Mouse (Mus musculus) kidney, adult 18-20 months (tissue): Measurements from ENCODE around the gene Prps1.
"Not testable (repeated sequence)": the region's sequence is repeated elsewhere in the genome, so short reads cannot be mapped to it uniquely, and the experiment has no call there.

Experiments used
- DNase-seq: peaks from one replicate; pipeline ENCODE4 v3.0.0; 2021

The Prps1 gene

DNA sequence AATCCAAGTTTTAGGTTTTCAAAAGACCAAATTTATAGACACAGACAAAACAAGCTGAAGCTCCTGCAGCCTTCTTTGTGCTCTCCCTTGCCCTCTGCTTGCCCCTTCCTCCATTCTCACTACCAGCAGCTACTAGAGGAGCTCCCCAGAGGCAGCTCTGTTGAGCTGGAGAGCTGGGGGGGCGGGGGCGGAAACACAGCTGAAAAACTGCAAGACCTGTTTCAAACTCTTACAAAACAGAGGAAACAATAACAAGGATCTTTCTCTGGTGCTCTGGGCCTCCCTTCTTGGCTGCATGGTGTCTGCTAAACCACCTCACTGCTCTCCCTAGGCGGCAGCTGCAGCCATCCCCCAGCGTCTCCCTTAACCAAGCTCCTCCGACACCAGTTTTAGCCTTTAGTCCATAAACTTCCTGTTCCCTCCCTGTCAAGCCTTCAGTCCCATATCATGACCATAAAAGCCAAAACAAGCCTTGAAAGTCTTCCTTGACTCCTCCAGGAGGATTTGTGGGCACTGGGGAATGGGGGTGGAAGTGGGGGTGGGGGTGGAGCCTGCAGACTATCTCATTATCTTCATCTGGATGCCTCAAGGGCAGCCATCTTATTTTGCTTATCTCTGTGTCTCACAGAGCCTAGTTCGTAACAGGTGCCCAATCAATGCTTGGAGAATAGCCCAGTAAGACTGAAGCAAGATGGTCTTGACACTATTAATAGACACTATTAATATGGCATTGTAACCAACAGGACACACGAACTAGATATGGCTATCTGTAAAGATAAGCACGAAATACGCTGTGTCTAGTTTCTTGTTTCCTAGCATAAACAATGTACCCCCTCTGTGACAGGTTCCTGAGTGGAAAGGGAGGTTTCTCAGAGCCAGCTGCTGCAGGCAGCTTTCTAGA lies 45.2 kb downstream of the Prps1 start:
- DNase-seq: no peak

DNA sequence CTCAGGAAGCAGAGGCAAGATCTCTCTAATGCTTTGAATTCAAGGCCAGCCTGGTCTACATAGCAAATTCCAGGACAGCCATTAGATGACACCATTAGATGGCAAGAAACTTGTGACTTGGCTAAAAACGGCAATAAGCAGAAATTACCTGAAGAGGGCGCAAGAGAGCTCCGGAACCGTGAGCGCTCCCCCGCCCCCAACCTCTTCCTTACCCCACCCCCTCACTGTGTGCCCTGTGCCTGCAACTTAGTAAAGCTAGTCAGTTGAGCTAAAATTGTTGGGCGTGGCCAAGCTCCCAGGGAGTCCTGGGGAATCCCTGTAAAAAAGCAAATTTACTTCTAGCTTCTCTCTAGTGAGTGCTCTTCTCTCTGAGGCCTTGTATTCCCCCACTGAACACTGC lies 47.5 kb downstream of the Prps1 start:
- DNase-seq: peak; percentile 65

DNA sequence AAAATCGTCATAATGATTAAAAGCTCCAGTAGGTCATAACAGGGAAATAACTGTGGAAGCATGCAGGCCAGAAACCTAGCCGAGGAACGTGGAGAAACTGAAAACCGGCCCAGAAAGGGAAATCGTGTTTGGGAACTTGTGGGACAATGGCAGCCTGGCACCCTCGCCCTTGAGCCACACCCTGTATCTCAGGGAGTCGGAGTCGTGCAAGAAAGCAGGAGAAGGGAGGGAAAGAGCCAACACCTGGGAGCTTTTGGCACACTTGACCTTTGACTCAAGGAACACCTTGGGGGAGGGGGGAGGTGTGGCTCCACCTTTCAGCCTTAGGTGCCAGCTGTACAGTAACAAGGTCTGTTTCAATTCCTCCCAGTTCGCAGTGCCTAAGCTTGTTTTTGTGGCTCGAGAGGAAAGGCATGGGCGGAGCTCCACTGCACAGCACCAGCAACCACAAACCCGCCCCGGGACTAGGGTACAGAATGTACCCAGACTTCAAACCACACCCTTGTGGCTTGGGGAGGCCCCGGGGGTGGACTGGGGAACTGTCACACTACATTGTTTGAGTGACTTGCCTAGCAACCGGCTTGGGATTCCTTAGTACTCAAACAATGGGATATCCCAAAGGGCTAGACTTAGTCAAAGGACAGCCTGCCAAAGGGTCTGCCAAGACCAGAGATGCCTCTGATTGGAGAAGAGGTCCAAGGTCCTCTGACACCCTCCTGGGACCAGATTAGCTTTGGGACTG lies 49.3 kb downstream of the Prps1 start:
- DNase-seq: peak; percentile 73

DNA sequence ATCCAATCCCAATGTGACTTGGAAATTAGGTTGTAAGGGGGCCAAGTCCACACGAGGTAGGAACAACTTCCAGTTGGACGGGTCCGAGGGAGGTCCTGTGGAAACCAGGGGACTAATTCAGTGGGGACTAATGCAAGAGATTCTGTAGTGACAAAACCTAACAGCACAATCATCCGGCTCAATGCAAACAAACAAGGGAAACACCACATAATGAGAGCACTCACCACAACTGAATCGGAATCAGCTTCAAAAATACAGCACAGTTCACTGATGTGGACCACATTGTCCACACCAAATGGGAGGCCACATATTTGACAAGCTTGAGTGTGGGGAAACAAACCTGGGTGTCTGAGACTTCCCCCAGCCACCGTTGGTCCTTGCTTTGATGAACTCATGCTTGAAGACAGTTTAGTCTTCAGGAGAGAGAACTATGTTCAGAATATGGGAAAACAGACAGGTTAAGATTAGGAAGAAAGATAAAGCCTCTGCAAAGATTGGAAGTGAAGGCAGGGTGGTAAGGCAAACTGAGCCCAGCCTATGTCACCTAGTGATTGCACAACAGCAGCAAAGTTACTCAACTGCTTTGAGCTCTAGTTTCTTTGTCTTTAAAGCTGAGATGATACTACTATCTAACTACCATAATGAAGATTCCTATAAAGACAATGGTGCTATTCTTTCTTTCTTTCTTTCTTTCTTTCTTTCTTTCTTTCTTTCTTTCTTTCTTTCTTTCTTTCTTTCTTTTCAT lies 50.2 kb downstream of the Prps1 start:
- no peak for DNase-seq

DNA sequence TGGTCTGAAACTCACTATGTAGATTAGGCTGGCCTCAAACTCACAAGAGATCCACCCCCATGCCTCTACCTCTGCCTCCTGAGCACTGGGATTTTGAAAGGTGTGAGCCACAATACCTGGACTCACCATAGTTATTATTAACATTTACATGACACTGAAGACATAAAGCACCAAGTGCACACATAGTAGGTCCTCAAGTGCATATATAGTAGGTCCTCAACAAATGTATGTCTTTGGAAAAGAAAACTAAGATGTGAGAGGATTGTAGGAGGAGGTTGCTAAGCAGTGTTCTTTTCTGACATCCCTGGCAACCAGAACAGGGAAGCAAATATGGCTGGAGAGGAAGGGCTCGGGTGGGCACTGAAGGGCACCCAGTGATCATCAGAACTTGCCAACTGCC lies 51.0 kb downstream of the Prps1 start:
- DNase-seq: no peak

DNA sequence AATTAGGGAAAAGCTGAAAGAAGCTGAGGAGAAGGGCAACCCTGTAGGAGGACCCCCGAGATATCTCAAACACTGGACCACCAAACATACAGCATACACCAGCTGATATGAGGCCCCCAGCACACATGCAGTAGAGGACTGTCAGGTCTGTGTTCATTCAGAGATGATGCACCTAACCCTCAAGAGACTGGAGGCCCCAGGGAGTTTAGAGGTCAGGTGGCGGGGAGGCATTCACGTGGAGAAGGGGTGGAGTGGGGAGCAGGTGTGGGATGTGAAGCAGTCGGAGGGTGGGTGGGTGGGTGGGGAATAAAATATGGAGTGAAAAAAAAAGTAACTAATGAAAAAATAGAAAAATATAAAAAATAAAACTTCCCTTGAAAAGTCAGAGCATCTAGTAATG lies 52.4 kb downstream of the Prps1 start:
- not testable (repeated sequence) for DNase-seq

DNA sequence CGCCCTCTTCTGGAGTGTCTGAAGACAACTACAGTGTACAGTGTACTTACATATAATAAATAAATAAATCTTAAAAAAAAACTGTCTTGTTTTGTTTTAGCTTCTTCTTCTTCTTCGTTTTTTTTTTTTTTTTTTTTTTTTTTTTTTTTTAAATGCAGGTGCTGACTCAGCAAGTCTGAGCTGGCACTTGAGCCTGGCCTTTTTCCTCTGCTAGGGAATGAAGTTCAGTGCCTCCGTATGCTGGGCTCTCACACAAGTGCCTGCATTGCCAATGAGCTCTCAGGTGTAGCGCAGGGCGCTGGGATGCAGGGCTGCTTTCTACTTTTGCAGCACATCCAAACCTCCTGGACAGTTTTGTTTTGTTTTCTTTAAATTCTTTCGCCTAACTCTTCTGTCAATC lies 53.4 kb downstream of the Prps1 start:
- no peak for DNase-seq

DNA sequence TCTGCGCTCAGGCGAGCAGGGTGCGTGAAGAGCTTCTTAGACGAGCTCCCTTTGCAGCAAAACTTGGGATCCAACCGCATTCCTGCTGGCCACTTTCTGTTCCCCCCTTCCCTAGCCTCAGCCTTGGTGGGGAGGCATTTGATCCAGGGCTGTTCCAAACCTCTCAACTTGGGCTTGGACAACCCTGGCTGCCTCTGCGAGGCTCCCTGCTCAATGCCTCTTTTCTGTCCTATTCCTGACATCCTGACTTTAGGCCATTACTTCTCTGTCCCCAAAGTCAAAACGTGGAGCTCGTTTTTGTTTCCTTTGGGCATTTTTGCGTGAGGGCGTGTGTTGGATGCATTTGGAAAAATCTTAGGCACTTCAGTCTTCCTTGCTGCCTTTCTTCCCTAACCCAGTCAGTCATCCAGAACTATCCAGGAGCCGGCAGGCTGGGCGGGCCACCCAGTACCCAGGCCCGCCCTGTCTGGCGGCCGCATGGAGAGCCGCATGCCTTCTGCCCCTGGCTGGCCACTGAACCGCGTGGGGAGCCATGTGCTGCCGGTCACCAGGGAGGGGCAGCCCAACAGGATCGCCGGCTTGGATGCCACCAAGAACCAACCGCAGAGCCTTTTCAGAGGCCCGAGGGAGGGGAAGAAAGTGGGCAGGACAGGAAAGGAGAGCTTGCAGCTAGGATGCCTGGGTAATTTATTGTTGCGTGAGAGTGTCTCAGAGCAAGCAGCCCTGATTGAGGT lies 54.5 kb downstream of the Prps1 start:
- DNase-seq: peak; percentile 84

DNA sequence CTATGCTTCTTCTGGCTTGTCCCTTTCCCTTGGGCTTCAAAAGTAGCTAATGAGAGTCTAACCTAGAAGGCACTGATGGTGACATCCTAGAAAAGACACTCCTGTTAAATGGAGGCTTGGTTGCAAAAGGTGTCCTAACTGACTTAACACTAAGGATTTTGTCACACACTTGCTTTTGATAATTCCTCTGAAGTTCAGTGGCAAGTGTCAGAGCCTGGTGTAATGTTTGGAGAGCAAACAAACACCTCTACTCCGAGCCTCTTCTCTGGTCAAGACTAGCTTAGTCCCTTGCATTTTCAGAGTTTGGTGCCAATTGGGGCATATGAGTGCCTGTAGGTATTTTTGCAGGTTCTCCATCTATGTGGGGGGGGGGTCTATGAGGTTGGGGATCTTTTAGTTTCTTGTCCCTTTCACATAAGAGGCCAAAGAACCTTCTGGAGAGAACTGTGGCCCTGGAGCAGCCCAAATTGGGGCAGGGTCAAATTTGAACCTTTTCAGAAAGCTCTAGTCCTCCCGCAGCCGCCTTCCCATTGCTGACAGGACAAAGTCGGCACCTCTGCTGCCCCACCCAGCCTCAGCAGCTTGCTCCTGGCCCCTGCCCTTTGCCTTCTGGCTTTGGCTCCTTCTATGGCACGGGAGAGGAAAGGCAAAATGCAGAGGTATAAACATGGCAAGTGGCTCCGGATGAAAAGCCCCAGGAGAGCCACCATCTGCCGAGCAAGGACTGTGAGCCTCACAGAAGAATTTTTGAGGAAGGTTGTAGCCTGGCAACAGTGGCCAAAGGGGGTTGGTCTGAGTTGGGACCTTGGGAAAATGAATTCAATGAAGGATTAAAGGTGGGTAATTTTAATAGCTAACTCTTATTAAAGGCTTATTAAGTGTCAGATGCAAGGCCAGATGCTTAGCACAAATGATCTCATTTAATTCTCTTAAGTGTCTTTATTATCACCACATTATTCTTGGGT lies 55.6 kb downstream of the Prps1 start:
- DNase-seq: no peak

DNA sequence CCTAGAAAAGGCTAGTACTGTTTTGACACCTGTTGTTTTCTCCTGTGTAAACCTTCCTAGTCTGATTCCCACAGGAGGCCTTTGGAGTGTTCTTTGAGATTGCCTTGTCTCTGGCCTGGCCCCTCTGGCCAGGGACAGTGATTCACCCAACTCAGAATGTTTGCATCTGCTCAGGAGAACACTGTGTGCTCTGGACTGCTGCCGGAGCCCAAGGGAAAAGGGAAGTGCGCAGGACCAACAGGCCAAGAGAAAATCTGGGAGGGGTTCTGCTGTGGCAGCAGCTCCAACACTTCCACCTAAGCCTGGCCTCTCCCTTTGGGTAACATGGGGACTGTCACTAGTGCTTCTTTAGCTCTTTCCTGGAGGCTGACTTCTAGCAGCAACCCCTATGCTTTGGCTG lies 57.0 kb downstream of the Prps1 start:
- DNase-seq: no peak

DNA sequence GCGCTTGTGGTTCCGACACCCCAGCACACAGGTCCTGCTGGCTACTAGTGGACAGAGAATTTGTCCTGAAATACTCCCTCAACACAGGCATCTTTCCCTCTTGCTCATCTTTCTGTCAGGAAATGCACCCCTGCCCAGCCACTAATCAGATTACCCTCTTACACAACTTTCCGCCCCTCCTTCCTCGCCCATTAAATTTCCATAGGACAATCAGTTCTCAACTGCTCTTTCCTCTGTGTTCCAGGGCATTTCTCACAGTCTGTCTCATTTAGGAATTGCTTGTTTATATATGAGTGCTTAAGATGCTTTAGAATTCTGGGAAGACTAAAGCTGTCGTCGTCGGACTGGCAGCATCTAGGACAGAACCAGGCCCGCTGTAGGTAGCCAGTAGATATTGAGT lies 61.9 kb downstream of the Prps1 start:
- no peak for DNase-seq

DNA sequence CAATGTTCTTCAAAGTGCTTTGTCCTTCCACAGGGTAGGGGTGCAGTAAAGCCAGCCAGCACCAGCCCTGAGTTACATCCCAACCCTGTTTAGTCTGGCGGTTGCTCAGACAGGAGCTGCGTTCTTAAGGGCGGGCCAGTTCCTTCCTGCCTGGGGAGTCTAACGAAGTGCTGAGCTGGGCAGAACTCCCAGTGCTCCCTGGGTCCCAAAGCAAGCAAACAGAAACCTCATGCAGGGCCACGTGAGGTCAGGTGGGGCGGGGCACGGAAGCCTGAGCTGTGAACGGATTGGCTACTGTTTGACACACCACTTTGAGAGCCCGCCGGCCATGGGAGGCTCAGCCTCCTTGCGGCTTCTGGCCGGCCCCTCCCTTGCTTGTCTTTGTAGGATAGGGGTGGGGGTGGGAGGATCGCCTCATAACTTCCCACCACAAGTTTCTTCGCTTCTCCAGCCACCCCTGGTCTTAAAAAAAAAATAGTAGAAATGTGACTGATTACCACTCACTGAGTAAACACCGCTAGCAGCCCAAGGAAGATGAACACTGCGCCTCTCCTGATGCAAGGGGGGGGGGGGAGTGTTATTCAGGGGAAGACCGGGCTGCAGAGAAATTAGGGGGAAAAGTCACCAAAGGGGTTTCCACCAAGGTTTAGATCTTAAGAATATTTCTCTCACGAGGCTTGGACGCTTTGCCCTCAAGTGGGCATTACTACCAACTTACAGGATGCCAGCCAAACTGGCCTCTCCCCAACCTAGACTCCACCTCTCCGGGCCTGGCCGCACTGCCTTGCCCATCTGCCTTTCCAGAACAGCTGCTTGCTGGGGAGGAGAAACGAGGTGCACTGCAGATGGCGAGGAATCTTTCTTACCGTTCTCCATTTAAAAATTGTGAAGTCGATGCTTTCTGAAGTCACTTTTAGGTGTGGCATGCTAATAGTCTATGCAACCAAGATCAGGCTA lies 64.0 kb downstream of the Prps1 start:
- peak; percentile 96 for DNase-seq

DNA sequence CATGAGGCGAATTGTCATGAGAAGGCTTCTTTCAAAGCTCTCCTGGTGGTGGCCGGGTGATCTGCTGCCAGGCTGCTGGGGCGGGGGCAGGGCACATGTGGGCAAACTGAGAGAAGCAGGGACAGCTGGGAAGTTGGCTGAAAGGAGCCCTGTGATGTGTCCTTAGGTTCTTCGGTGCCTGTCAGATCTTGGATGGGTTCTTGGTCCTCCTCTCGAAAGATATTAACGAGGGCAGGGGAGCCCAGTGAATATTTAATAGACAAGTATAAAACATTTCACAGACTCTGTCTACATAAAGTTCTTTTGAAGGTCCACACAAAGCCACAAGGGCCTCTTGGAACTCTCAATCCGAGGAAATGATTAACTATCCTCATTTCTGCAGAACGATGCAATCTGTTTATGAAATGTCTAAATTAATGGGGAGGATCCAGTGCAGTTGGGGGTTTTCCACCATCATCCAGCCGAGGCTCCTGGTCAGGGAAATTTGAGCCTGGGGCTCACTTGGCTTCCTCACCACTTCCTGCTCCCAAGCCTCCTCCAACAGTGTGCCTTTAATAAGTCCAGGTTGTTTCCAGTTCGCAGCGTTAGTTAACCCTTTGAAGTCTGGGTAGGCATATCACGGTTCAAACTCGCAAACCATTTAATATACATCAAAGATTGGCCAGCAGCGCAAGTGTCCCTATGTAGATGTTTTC lies 65.8 kb downstream of the Prps1 start:
- DNase-seq: peak; percentile 66

DNA sequence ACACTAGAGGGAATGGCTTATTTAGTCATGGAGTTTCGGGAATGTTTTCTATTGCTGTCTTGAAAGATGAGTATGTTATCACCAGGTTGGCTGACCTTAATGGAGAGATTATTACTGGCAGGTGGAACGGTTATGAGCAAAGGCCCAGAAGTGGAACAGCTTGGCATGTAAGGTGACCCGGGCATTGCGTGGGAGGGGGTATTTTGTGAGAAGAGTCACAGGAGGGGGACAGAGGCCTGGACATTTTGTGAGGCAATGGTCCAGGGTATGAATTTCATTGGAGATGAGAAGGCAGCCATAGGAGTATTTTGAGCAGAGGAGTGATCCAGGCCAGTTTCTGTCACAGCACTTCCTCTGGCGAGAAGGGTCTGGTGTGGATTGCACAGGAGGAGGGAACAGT lies 67.8 kb downstream of the Prps1 start:
- no peak for DNase-seq
